Mouse (Mus musculus) kidney, postnatal 14 days (tissue): ENCODE results near the gene Slc13a3.

ENCODE experiments used
- DNase-seq: peaks from one replicate; pipeline ENCODE4 v3.0.0; 2022; ENCODE audit warnings: mixed read lengths

The Slc13a3 gene

DNA sequence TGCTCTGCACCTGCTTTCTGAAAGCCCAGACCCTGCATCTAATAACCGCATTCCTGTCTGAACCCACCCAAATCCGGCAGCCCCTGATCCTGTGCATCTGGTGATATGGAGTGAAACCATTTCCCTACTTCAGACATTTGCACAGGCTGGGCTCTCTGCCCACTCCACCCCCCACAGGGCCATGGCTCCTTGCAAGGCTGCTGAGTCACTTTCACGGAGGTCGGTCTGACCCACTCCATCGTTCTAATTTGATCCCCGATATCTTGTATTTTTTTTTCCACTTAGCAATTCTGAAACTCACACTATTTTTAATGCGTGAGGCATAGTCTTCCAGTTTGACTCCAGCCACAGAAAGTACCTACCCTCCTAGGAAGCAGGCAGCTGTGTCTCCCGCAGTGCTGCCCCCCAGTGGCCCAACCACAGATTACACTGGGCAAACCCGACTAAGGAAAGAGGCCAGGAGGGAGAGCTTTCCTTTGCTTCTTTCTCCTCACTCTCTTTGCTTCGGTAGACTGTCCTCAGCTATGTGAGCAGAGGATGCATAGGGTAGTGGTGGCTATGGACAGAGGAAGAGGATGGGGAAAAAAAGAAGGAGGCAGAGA is 65.2 kb downstream of the Slc13a3 start:
- peak; percentile 56 for DNase-seq

DNA sequence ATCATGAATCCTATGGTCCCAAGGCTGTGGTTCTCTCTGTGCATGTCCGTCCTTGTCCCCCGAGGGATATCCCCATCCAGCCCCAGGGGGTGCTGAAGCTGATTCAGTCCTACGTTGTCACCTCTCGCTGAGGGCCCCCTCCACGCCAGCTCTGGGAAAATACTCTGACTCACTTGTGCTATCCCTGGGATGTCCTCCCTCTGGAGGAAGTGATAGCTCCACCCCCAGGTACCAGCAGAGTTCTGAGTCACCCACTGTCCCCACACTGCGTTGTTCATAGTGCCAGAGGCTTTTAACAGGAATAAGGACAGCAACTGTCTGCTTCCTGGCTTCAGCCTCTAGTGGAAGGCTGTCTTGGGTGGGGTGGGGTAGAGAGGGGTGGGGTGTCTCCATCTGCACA is 67.7 kb downstream of the Slc13a3 start:
- DNase-seq = no peak

DNA sequence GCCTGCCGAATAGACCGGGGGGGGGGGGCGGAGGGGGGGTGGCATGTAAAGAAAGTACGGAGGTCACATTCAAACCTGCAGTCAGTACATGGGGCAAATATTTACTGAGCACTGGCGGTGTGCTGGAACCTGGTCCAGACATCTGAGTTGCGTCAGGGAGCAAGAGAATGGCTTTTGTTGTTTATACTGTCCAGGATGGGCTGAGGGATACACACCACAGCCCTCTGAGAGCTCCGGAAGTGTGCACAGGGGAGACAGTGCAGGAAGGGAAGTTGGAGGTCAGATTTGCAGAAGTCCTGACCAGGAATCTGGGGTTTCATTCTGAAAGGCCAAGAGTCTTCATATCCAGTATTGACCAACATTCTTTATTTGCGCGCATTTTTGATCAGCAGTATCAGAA is 68.1 kb downstream of the Slc13a3 start:
- DNase-seq = no peak

DNA sequence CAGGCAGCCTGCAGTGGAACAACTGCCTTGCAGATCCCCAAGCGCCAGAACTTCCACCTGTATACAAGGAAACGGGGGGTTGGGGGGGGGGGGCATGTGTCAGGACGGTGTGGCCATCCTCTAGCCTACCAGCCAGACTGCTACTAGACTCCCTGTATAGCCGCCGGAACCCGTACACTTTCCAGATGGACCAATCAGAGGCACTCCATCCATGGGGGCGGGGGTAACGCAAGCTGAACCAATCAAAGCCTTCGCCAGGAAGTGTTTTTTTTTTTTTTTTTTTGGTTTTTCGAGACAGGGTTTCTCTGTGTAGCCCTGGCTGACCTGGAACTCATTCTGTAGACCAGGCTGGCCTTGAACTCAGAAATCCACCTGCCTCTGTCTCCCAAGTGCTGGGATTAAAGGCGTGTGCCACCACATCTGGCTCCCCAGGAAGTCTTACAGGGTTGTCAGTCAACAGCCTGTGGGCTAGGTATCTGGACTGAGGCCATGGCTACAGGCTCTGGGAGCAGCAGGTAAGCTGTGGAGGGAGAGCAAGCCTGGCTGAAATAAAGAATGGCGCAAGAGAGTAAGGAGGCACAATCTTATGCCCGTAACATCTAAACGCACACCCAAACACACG is 74.8 kb downstream of the Slc13a3 start:
- DNase-seq = no peak

DNA sequence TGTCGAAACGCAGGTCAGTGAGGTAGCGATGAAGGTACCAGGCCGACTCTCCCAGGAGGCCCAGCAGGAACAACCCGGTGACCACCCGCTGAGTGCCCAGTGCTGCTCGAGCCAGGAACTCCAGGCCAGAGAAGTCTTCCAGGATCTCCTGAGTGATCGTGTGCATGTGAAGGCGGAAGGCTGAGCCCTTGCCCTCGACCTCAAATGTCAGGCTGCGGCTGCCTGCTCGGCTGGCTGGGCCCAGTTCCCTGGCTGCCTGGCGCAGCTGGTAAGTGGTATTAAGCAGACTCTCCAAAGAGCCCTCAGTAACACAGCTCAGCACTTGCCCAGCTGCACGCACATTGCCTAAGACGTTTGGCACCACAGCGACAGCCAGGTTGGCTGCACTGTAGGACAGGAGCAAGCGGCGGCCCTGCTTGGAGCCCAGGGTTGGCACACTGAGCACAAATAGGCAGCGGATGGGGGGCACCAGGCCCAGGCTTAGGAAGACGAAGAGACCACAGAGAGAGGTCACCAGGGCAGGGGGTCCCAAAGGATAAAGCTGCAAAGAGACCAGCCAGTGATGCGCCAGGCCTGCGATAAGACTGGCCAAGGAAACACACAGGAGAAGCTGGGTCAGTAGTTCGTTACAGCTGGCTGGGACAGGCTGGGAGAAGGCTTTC is 75.4 kb downstream of the Slc13a3 start:
- DNase-seq = no peak

DNA sequence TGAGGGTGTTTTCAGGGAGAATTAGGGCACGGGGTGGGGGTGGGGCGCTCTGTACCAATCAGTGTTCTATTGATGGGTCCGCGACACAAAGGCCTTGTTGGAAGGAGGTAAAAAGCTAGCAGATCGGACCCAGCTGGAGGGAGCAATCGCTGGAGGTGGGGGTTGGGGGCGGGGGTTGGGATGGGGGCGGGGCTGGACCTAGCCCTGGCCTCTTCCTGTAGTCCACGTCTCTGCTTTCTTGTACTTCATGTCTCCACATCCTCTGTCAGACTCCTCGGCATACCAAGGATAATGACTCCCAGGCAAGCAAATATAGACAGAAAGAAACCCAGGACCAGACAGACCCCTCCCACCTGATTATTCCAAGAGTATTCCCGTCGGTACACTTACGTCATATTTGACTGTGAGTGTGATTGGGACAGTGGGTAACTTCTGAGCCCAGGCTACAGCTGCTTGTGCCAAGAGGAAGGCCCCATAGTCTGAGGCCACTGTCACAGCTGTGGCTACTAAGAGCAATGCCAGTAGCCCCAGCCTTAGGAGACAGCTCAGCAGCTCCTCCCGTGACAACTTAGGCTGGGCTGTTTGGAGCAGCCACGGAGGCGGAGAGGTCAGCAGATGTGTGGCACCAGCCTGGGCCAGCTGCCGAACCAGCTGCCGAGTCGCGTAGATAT is 76.1 kb downstream of the Slc13a3 start:
- DNase-seq = no peak

DNA sequence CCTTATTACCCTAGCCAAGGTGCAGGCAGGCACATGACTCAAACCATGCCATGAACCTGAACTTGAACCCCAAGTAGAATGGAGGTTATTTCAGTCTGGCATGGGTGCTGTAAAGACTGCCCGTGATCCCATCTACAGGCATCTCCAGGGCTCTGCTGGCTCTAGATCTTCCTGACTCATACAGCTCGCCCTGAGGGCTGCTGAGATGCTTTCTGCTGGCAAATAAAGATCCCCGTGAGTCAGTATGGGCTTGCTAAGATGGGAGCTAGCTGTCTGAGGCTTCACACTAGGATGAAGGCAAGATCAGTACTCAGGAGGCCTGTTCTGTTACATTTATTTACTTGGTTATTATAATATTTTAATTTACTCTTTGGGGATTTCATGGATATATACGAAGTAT is 80.9 kb downstream of the Slc13a3 start:
- no peak for DNase-seq

DNA sequence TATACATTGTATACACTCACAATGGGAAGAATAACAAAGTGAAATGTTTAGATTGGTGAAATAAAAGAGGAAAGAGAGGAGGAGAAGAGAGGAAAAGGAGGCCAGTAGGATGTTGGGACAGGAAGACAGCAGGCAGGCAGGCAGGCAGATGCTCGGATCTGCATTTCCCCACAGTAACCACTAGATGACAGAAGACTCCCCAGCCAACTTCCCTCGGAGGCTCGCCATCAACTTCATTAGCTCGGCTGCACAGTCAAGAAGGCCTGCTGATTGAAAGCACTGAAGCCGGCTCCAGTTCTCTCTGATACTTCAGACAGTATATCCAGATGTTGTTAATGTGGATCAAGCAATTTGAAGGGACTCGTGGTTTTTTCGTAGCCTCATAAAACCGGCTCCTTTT is 81.5 kb downstream of the Slc13a3 start:
- peak; percentile 72 for DNase-seq

DNA sequence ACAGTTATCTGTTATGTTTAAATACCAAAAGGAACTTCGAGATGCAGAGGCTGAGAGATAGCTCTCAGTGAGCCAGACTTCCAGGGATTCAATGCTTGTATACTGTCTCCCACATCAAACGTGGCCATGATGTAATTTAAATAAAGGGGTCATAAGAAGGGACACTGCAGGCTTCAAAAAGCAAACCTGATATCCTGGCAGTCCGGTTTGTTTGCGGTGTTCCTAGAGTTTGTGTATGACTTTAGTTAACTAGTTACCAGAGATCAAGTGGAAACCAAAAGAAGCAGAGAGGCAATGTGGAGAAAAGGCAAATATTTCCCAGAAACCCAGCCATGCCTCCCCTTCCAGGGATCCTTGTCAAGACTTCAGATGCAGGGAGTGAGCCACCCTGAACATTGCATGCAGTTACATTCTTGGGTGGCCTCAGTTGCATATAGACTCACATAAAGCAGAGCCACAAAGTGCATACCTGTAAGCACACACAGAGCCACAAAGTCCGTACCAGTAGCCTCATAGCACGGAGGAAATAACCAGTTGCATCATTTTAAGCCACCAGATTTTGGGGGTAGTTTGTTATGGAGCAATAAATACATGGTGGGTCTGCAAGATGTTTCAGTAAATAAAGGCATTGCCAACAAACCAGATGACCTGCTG is 83.6 kb downstream of the Slc13a3 start:
- no peak for DNase-seq

DNA sequence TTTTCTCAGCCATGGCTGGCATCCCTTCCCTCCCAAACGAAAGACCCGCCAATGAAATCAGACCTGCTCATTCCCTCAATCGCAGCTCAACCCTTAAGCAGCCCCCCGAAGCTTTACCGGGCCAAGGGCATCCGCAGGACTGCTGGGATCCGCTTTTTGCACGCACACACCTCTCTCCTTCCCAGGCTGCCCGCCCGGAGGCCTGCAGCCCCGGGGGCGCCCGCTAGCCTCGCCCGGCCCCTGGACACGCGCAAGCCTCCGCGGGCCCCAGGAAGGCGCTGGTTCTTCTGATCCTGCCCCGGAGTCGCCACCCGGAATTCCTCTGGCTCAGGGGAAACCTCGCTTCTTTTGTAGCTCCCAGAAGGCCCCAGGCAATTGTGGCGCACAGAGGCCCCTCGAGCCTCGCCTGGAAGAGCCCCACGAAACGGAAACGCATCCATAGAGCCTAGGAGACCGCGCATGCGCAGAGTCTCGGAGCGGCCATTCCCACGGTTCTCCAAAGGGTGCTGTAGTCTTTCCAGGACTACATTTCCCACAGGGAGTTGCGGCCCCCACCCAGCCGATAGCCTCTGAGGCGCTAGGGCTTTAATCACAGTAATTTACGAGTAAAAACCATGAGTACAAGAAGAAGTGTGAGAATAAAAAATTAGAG is 85.1 kb downstream of the Slc13a3 start, which contains the start of gene Zfp334:
TSS of gene Zfp334 (minus strand) at position 416 of the 652 bp plus-strand sequence.
- DNase-seq = peak; percentile 97

DNA sequence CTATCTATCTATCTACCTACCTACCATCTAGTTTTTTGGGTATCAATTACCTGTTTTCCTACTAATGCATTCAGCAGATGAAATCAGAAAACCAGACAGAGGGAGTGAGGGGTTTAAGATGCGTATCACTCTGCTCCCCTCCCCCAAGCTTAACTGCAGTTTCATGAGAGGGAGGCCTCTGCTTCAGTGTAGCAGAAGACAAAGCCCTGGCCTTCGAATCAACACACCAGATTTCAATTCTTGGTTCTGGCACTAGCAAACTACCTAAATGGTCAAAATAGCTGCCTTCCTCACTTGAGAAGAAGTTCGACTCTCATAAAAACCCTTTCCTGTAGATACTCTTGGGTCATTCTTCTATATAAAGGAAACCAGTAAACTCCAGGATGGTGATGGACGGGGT is 85.7 kb downstream of the Slc13a3 start:
- DNase-seq = no peak

DNA sequence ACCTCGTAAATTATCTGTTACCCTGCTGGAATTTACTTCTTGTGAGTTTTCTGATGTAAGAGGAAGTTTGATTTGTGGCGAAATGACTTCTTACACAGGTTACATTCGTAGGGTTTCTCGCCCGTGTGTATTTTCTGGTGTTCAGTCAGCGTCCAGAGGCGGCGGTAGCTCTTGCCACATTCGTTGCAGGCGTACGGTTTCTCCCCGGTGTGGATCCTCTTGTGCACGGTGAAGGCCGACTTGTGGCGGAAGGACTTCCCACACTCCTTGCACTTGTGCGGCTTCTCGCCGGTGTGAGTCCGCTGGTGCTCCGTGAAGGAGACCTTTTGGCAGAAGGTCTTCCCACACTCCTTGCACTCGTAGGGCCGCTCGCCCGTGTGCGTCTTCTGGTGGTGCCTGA is 93.0 kb downstream of the Slc13a3 start:
- no peak for DNase-seq

DNA sequence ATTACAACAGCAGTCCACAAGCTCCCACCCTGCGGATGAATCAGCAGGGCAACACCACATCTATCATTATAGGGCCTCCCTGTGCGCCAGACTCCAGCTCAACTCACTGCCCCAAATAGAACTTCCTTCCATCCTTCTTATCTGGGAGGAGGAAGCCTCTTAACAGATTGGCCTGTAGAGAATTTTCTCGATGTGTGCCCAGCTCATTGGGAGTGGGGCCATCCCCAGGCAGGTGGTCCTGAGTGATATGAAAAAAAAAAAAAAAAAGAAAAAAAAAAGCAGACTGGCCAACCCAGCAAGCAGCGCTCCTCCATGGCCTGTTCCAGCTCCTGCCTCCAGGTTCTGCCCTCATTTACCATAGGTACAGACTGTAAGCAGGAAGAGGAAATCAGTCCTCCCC is 97.0 kb downstream of the Slc13a3 start:
- no peak for DNase-seq

DNA sequence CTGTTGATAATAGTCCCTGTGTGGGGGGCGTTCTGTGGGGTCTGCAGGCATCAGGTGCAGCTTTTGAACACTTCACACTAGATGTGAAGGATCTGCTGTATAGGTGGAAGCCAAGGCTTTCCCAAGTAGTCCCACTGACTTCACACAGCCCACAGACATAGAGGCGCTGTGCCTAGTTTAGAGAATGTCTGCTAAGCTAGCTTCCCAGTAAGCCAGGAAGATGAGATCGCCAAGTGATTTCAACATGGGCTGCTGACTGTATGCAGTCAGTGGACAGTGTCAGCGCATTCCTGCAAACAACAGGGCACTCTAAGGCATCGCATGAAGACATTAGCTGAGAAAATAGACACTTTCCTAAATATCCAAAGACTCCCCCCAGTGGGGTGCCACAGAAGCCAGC is 97.6 kb downstream of the Slc13a3 start:
- DNase-seq = no peak

DNA sequence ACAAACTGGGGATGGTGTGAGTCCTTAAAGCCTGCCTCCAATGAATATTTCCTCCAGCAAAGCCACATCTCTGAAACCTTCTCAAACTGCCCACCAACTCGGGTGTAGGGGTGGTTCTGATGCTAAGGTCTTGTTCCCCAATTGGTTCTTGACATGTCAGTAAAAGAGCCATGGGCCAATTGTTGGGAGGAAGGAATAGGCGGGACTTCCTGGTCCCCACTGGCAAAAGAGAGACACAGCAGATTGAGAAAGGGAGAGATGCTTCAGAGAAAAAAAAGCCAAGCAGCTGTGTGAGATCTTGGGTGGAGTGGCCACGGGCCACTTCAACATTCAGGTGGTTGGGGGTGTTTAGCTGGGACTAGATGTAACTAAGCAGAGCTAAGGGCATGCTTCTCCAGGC is 102.0 kb downstream of the Slc13a3 start:
- DNase-seq = no peak

DNA sequence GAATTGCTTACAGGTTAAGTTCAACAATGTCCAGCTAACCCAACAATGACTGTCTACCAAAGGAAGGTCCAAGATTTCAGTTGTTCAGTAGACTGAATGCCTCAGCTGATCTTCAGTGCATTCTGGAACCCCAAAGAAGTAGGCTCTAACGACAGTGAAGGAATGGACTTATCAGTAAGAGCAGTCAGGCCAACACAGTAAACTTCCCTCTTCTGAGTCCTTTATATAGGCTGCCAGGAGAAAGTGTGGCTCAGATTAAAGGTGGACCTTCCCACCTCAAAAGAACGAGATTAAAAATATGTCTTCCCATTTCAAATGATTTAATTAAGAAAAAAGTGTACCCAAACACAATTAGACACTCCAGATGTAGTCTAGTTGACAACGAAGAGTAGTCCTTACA is 102.7 kb downstream of the Slc13a3 start:
- no peak for DNase-seq

DNA sequence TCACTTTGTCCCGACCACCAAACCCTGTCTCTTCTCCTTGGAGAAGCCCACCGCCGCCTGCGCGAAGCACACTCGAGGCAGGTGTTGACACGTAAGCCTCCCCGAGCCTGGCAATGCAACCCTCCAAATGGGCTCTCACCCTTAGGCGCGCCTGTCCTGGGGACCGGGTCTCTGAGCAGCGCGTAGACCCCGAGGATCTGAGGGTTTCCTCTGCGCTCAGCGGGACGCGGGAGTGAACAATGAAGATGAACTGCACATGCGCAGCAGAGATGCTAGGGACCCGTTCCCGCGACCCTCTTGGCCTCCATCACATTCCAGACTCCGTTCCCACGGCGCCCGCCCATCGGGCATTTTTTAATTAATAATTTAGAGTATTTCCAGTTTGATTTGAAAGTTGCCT is 104.5 kb downstream of the Slc13a3 start, which contains the start of gene Zfp663:
TSS of gene Zfp663 (minus strand) at position 234 of the 400 bp plus-strand sequence.
- no peak for DNase-seq

DNA sequence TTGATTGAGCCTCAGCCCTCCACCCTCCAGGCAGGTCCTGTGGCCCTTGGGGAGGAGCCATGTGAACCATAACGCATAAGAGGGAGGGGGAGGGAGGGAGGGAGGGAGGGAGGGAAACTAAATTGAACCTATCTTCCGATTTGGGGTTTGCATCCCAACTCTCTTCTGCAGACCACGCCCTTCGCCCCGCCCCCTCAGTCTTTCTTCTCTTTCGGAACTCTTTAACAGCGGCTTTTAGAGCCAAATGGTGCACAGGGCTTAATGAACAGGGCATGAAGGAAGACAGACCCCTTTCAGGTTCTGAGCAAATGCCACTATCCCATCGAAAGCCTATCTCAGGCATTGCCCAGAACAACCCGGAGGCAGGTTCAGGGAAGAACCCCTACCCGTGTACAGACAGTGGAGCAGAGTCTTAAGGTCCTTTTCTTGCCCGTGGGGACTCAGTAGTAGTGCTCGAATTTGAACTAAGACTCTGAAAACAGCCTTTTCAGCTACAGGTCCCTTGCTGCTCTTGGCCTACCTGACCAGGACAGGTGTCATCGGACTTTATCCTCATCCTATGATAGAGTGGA is 105.1 kb downstream of the Slc13a3 start:
- no peak for DNase-seq

DNA sequence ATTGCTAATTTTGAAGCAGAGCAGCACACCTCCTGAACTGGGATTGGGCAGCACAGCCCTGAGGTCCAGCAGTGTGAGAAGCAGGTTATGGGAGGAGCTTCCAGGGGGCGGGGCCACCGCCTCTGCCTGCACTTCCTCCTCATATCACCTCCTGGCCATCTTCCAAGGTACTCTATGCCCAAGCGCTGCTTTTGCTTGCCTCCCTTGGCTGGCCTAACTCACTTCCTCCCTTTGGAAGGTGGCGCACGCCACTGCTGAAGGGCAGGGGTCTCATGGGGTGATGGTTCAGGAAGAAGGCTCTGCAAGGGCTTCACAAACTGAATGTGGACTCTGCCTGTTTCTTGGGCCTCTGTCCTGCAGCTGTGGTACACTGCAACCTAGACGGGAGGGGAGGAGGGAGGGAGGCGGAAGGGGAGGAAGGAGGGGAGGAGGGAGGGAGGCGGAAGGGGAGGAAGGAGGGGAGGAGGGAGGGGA is 105.9 kb downstream of the Slc13a3 start:
- peak; percentile 81 for DNase-seq

DNA sequence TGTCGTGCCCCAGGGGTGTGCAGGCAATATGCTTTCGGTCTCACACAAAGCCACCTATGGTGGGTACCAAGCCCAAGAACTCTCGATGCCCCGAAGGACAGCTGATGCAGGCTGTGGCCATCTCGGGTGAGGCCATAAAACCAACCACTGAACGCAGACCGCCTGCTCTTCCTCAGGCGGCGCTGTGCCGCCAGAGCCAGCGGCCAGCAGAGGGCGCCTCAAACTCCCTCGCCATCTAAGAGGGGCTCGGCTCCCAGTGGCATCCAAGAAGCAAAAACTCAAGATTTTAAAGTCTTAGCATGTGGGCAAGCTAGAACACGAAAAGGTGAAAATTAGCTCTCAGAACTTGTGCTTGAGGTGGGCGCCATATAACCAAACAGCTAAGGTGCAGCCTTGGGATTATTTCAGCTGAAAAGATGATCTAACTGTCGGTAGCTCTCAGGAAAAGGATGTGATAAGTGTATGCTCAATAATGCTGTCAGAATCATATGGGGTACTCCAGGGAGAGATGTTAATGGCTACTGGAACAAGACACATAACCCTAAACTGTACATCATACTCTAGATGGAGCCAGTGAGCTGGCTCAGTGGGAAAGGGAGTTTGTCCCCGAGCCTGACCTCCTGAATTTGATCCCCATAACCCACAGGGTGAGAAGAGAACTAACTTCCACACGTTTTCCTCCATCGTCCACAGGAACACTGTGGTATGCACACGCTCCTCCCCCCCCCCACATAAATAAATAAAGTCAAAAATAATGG is 108.5 kb downstream of the Slc13a3 start:
- peak; percentile 51 for DNase-seq

DNA sequence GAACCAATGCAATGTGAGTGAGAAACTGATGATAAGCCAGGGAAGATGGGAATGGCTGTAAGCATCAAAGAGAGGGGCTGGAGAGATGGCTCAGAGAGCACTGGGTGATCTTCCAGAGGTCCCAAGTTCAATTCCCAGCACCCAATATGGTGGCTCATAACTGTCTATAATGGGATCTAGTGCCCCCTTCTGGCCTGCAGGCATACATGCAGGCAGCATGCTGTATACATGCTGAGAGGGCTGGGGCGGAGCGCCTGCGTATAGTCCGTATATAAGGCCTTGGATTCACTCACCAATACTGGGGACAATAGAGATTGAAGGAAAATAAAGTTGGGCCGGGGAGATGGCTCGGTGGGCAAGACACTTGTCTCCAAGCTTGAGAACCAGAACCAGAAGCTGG is 109.7 kb downstream of the Slc13a3 start:
- DNase-seq = no peak
